Mouse (Mus musculus) hindbrain, embryonic 11.5 days (tissue): ENCODE measurements around the gene Mrps11. TPM values are rescaled to one million over a fixed set of nuclear protein-coding genes. Genes with fewer than 3 reads are reported as not detected.

ENCODE experiments used
- ATAC-seq: fragments of 200-750 bp; cut with Nextera tagmentation; 2 replicates; pipeline ENCODE4 v1.8.0; 2017; ENCODE audit warnings: mild to moderate bottlenecking, moderate TSS enrichment, moderate library complexity; ENCODE audit not compliant: low FRiP score
- DNase-seq: peaks from one replicate; pipeline ENCODE4 v3.0.0-alpha.2; 2015; ENCODE audit warnings: low spot score
- H3K27ac ChIP-seq: fragments of 300-500 bp; sonication (generic); 2 replicates; pipeline ENCODE4 v1.5.1; 2014; ENCODE audit warnings: mild to moderate bottlenecking, low read depth, low read length
- H3K27me3 ChIP-seq: fragments of 300-500 bp; sonication (generic); 2 replicates; pipeline ENCODE4 v1.6.1; 2014; ENCODE audit warnings: mild to moderate bottlenecking, low read length, moderate library complexity, mixed read lengths; ENCODE audit not compliant: control insufficient read depth, insufficient read depth
- H3K36me3 ChIP-seq: fragments of 300-500 bp; sonication (generic); 2 replicates; pipeline ENCODE4 v1.6.1; 2014; ENCODE audit warnings: mild to moderate bottlenecking, low read length, moderate library complexity, mixed read lengths; ENCODE audit not compliant: control insufficient read depth, insufficient read depth
- H3K4me1 ChIP-seq: fragments of 300-500 bp; sonication (generic); replicated peaks from 2 replicates; pipeline ENCODE4 v1.6.1; 2014; ENCODE audit warnings: low read length, mixed read lengths; ENCODE audit not compliant: control insufficient read depth, insufficient read depth
- H3K4me2 ChIP-seq: fragments of 300-500 bp; sonication (generic); replicated peaks from 2 replicates; pipeline ENCODE4 v1.6.1; 2014; ENCODE audit warnings: mild to moderate bottlenecking, low read depth, low read length
- H3K4me3 ChIP-seq: fragments of 300-500 bp; sonication (generic); 2 replicates; pipeline ENCODE4 v1.5.1; 2014; ENCODE audit warnings: low read depth, low read length
- H3K9ac ChIP-seq: fragments of 300-500 bp; sonication (generic); 2 replicates; pipeline ENCODE4 v1.6.1; 2014; ENCODE audit warnings: low read depth, low read length
- H3K9me3 ChIP-seq: fragments of 300-500 bp; sonication (generic); 2 replicates; pipeline ENCODE4 v1.6.1; 2016; ENCODE audit warnings: low read length; ENCODE audit not compliant: control insufficient read depth
- whole genome bisulfite sequencing: fragments of 180-500 bp; shearing (Covaris S2); extraction: QIAGEN DNeasy Blood & Tissue Kit; methylation state at CpG from one replicate; pipeline ENCODE4 v1.1.7; 2014; 5-methylcytosine and 5-hydroxymethylcytosine counted together
- polyA plus RNA-seq: library from polyadenylated mRNA; unstranded; fragments of >200 nt; fragmentation: Nextera tagmentation; extraction: Ambion mirVana; gene quantifications from 2 replicates; pipeline ENCODE4 v1.2.1, GENCODE M21; 2014

The Mrps11 gene
- polyA plus RNA-seq, 1 experiment from 2014 or later, result 81.2 TPM

- Histone ChIP-seq H3K9me3 (no peaks in the 10 kb centered on the region), H3K4me2 (no peak overlapping the region), H3K27ac (no peak overlapping the region), H3K27me3 (no peaks in the 10 kb centered on the region), H3K4me1 (no peaks in the 10 kb centered on the region), H3K9ac (no peak overlapping the region), H3K4me3 (no peak overlapping the region), H3K36me3 (no peaks in the 10 kb centered on the region)
- 87% methylated on average over 12 of the region's 12 CpGs for WGBS
- DNase-seq (no peak), ATAC-seq (no peak)
These were observed 5.0 kb downstream of the Mrps11 start for GRCm38 (mm10) chr7:78787793-78788380.

GRCm38 (mm10) chr7:78791359-78792222, 8.7 kb downstream of the Mrps11 start:
- Histone ChIP-seq H3K27ac (no peak overlapping the region), H3K4me1 (no peaks in the 10 kb centered on the region), H3K36me3 (no peaks in the 10 kb centered on the region), H3K9me3 (no peaks in the 10 kb centered on the region), H3K4me3 (no peak overlapping the region), H3K4me2 (no peak overlapping the region), H3K9ac (no peak overlapping the region), H3K27me3 (no peaks in the 10 kb centered on the region)
- ATAC-seq, result peak; percentile 79
- 83% methylated on average over 15 of the region's 15 CpGs for WGBS
- DNase-seq, result peak; percentile 79

- no peak overlapping the region for H3K4me2 ChIP-seq
- H3K4me3 ChIP-seq, result no peak overlapping the region
- no peaks in the 10 kb centered on the region for H3K4me1 ChIP-seq
- DNase-seq, result no peak
- no peak overlapping the region for H3K9ac ChIP-seq
- no peak overlapping the region for H3K27ac ChIP-seq
- H3K27me3 ChIP-seq, result no peaks in the 10 kb centered on the region
- ATAC-seq, result no peak
- H3K36me3 ChIP-seq, result no peaks in the 10 kb centered on the region
- no peaks in the 10 kb centered on the region for H3K9me3 ChIP-seq
- 92% methylated on average over 13 of the region's 13 CpGs for WGBS
These were observed 11.1 kb downstream of the Mrps11 start for GRCm38 (mm10) chr7:78793895-78794570.

- Histone ChIP-seq H3K9ac (no peak overlapping the region), H3K27ac (no peak overlapping the region), H3K9me3 (no peaks in the 10 kb centered on the region), H3K27me3 (no peaks in the 10 kb centered on the region), H3K4me2 (no peak overlapping the region), H3K36me3 (no peaks in the 10 kb centered on the region), H3K4me1 (no peaks in the 10 kb centered on the region), H3K4me3 (no peak overlapping the region)
- WGBS, result 86% methylated on average over 6 of the region's 6 CpGs
- DNase-seq (no peak), ATAC-seq (no peak)
These were observed 11.7 kb downstream of the Mrps11 start for GRCm38 (mm10) chr7:78794571-78795092.

GRCm38 (mm10) chr7:78796624-78797023, 13.7 kb downstream of the Mrps11 start:
- Histone ChIP-seq H3K9me3 (no peaks in the 10 kb centered on the region), H3K4me2 (no peak overlapping the region), H3K27me3 (no peaks in the 10 kb centered on the region), H3K9ac (no peak overlapping the region), H3K4me1 (no peaks in the 10 kb centered on the region), H3K27ac (no peak overlapping the region), H3K36me3 (no peaks in the 10 kb centered on the region), H3K4me3 (no peak overlapping the region)
- WGBS, result 91% methylated on average over 3 of the region's 3 CpGs
- DNase-seq, result no peak
- no peak for ATAC-seq

- Histone ChIP-seq H3K9ac (no peak overlapping the region), H3K4me2 (no peak overlapping the region), H3K4me1 (no peaks in the 10 kb centered on the region), H3K36me3 (no peaks in the 10 kb centered on the region), H3K4me3 (no peak overlapping the region), H3K27ac (no peak overlapping the region), H3K27me3 (no peaks in the 10 kb centered on the region), H3K9me3 (no peaks in the 10 kb centered on the region)
- WGBS, result 54% methylated on average over 9 of the region's 9 CpGs
- ATAC-seq (0 out of 2 replicates have a peak, but pooled peaks have one; percentile 43), DNase-seq (no peak)
These were observed 15.0 kb downstream of the Mrps11 start for GRCm38 (mm10) chr7:78797843-78798455.

- Histone ChIP-seq H3K36me3 (no peaks in the 10 kb centered on the region), H3K27me3 (no peaks in the 10 kb centered on the region), H3K9me3 (no peaks in the 10 kb centered on the region), H3K27ac (no peak overlapping the region), H3K4me1 (no peaks in the 10 kb centered on the region), H3K4me3 (no peak overlapping the region), H3K4me2 (no peak overlapping the region), H3K9ac (no peak overlapping the region)
- 85% methylated on average over 9 of the region's 9 CpGs for WGBS
- ATAC-seq (no peak), DNase-seq (no peak)
These were observed 17.0 kb downstream of the Mrps11 start for GRCm38 (mm10) chr7:78799730-78800496.

GRCm38 (mm10) chr7:78803841-78804240, 20.9 kb downstream of the Mrps11 start:
- no peaks in the 10 kb centered on the region for H3K9me3 ChIP-seq
- DNase-seq, result no peak
- H3K4me2 ChIP-seq, result no peak overlapping the region
- H3K27ac ChIP-seq, result no peak overlapping the region
- no peak overlapping the region for H3K9ac ChIP-seq
- H3K27me3 ChIP-seq, result no peaks in the 10 kb centered on the region
- ATAC-seq, result no peak
- H3K4me3 ChIP-seq, result no peak overlapping the region
- no peaks in the 10 kb centered on the region for H3K4me1 ChIP-seq
- no peaks in the 10 kb centered on the region for H3K36me3 ChIP-seq
- 82% methylated on average over 3 of the region's 3 CpGs for WGBS
